Mouse (Mus musculus) ovary, adult 18-20 months (tissue): ENCODE results near the gene Olfr2.
"Not testable (repeated sequence)": the region's sequence is repeated elsewhere in the genome, so short reads cannot be mapped to it uniquely, and the experiment has no call there.

Experiments used
- DNase-seq: peaks from one replicate; pipeline ENCODE4 v3.0.0; 2022; ENCODE audit warnings: low spot score, mixed read lengths

Gene Olfr2

GRCm38 (mm10) chr7:107005972-107006371 lies at the start of gene Olfr2:
TSS of gene Olfr2 (minus strand) at chr7:107006072.
- no peak for DNase-seq

GRCm38 (mm10) chr7:107047578-107047977 lies 41.7 kb upstream of the Olfr2 start:
- no peak for DNase-seq

GRCm38 (mm10) chr7:107045833-107046232 lies 40.0 kb upstream of the Olfr2 start:
- DNase-seq: no peak

- no peak for DNase-seq
Measured at GRCm38 (mm10) chr7:107044407-107044806, 38.5 kb upstream of the Olfr2 start.

- no peak for DNase-seq
Measured at GRCm38 (mm10) chr7:107043136-107043535, 37.3 kb upstream of the Olfr2 start.

DNA sequence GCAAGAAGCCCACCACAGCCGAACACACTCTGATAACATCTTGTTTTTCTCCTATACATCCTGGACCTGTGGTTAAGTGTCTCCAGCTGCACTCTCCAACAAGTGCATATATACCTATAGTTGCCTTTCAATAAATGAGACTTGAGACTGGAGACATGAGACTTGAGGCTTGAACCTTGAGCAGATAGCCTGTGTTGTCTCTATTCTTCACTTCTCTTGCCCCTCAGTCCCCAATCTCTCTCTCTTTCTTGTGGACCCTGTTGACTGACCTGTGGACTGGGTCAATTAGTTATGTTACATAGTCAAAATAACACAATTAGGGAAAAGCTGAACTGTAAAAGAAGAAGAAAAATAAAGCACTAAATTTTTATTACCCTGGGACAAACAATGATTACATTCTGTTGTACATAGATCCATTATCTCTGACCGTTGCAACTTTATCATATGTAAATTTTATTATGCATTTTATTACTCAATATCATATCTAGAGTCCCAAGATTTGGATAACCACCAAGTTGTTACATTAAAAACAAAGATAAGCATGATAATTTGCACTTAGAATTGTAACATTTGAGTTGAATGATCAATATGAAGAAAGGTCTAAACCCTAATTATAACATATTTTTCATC lies 34.2 kb upstream of the Olfr2 start:
- DNase-seq: no peak

GRCm38 (mm10) chr7:107030874-107031273 lies 25.0 kb upstream of the Olfr2 start, which contains the start of gene Olfr713:
TSS of gene Olfr713 (plus strand) at chr7:107031174.
- no peak for DNase-seq

DNA sequence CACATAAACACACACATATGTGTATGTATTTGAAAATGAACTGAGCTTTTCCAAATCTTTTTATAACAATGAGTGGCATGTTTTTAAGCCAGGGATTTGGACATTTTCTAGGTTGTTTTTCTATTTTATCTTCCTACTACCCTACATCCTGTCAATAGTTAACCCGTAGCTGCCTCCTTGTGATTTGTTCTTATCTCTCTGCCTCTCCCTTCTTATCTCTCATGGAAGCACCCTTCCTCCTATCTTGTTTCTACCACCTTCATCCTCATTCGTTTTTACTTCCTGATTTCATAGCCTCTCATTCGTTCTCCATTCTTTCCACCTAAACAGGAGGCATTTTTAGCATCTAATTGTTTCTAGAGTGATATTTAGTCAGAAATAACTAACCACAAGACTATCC lies 1.7 kb downstream of the Olfr2 start:
- no peak for DNase-seq

- no peak for DNase-seq
Measured at GRCm38 (mm10) chr7:107000798-107001197, 5.1 kb downstream of the Olfr2 start.

GRCm38 (mm10) chr7:106985236-106985635 lies 20.6 kb downstream of the Olfr2 start:
- DNase-seq: no peak

GRCm38 (mm10) chr7:106975353-106975752 lies 30.5 kb downstream of the Olfr2 start, which contains the start of gene Olfr711:
TSS of gene Olfr711 (minus strand) at chr7:106975453.
- no peak for DNase-seq

DNA sequence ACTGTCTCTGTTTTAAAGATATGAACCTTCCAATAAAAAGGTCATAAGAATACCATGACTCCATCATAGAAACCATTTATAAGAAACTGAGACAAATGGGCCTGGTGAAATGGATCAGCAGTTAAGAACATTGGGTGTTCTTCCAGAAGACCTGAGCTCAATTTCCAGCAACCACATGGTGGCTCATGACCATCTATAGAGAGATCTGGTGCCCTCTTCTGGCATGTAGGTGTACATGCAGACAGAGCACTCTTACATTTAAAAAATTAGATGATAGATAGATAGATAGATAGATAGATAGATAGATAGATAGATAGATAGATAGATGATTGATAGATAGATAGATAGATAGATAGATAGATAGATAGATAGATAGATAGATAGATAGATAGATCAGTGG lies 38.4 kb downstream of the Olfr2 start:
- not testable (repeated sequence) for DNase-seq

GRCm38 (mm10) chr7:106963837-106964236 lies 42.0 kb downstream of the Olfr2 start, which contains the start of gene Olfr6:
TSS of gene Olfr6 (minus strand) at chr7:106963937.
- DNase-seq: no peak

DNA sequence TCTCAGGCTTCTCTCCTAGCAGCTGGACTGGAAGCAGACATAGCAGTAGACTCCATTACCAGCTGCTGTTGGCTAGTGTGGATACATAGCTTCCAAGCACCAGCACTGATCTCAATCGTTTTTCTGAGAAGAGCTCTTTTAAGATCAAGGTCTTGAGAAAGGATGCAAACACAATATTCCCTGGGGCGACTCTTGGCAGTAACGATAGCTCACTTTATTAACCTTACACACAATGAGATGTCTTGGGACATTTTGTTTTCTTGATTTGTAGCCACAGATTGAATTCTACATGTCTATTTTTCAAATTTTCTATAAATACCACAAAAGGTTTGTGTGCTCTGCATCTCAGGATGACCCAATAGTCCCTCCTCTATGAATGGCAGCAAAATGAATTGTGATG lies 57.7 kb downstream of the Olfr2 start, which contains the start of gene Olfr710:
Gene Olfr710 (minus strand): TSS at position 101 of the 400 bp plus-strand sequence.
- no peak for DNase-seq
